Mouse (Mus musculus) cerebellum, postnatal 14 days (tissue): Measurements from ENCODE around the gene Tle6.
"Not testable (repeated sequence)": the region's sequence is repeated elsewhere in the genome, so short reads cannot be mapped to it uniquely, and the experiment has no call there.

Experiments
- DNase-seq, 2 experiments: peaks; one replicate each; pipeline ENCODE4 v3.0.0; 2021; ENCODE audit warnings: mixed read lengths in 2 of 2

Gene Tle6

GRCm38 (mm10) chr10:81600738-81601203 lies at the start of gene Tle6:
TSS of gene Tle6 (minus strand) at chr10:81601073.
- DNase-seq, result peak; percentile 97 to 99

- DNase-seq, result peak; percentile 92 to 93
Observed at GRCm38 (mm10) chr10:81648803-81649775, 48.2 kb upstream of the Tle6 start, which contains the start of gene Gm10778. TSS of gene Gm10778 (plus strand) at chr10:81649059.

GRCm38 (mm10) chr10:81646015-81646555 lies 45.2 kb upstream of the Tle6 start:
- DNase-seq, result peak in 1 of 2 experiments; percentile 53

- no peak for DNase-seq
Observed at GRCm38 (mm10) chr10:81645391-81645790, 44.5 kb upstream of the Tle6 start.

- peak in 1 of 2 experiments; percentile 23 for DNase-seq
Observed at GRCm38 (mm10) chr10:81644716-81645115, 43.8 kb upstream of the Tle6 start.

GRCm38 (mm10) chr10:81644162-81644561 lies 43.3 kb upstream of the Tle6 start:
- no peak for DNase-seq

- peak; percentile 98 for DNase-seq
Observed at GRCm38 (mm10) chr10:81643449-81644055, 42.7 kb upstream of the Tle6 start.

GRCm38 (mm10) chr10:81642648-81643448 lies 42.0 kb upstream of the Tle6 start:
- DNase-seq, result no peak

GRCm38 (mm10) chr10:81641978-81642647 lies 41.2 kb upstream of the Tle6 start:
- DNase-seq, result peak; percentile 46 to 67

- no peak for DNase-seq
Observed at GRCm38 (mm10) chr10:81641566-81641965, 40.7 kb upstream of the Tle6 start.

- not testable (repeated sequence) for DNase-seq
Observed at GRCm38 (mm10) chr10:81640825-81641224, 40.0 kb upstream of the Tle6 start.

GRCm38 (mm10) chr10:81638101-81638500 lies 37.2 kb upstream of the Tle6 start:
- DNase-seq, result no peak

GRCm38 (mm10) chr10:81636338-81636737 lies 35.5 kb upstream of the Tle6 start:
- DNase-seq, result no peak

- peak; percentile 68 to 75 for DNase-seq
Observed at GRCm38 (mm10) chr10:81633253-81634099, 32.6 kb upstream of the Tle6 start.

GRCm38 (mm10) chr10:81628390-81628789 lies 27.5 kb upstream of the Tle6 start, which contains the start of gene Ankrd24:
TSS of gene Ankrd24 (plus strand) at chr10:81628540.
- no peak for DNase-seq

GRCm38 (mm10) chr10:81627836-81628220 lies 27.0 kb upstream of the Tle6 start:
- peak; percentile 61 to 71 for DNase-seq

- DNase-seq, result peak; percentile 94
Observed at GRCm38 (mm10) chr10:81626994-81627835, 26.3 kb upstream of the Tle6 start, which contains the start of gene Sirt6. TSS of gene Sirt6 (minus strand) at chr10:81627797.

GRCm38 (mm10) chr10:81626101-81626993 lies 25.5 kb upstream of the Tle6 start:
- DNase-seq, result peak in 1 of 2 experiments; percentile 42

GRCm38 (mm10) chr10:81623441-81623840 lies 22.6 kb upstream of the Tle6 start:
- DNase-seq, result no peak
